Mouse (Mus musculus) testis, adult 2 months (tissue): ENCODE data around the gene Gpr65.

Source experiments
- CTCF ChIP-seq: fragments of 200-500 bp; IDR thresholded peaks from 2 replicates; pipeline ENCODE4 v1.5.1; 2012; ENCODE audit warnings: low read depth, mild to moderate bottlenecking, inconsistent platforms, low read length, moderate library complexity; ENCODE audit not compliant: control insufficient read depth, insufficient read depth, insufficient replicate concordance
- POLR2A ChIP-seq: fragments of 200-500 bp; IDR thresholded peaks from 2 replicates; pipeline ENCODE4 v1.6.1; 2012; ENCODE audit warnings: low read depth, mild to moderate bottlenecking, inconsistent platforms, low read length, moderate library complexity; ENCODE audit not compliant: control insufficient read depth

DNA sequence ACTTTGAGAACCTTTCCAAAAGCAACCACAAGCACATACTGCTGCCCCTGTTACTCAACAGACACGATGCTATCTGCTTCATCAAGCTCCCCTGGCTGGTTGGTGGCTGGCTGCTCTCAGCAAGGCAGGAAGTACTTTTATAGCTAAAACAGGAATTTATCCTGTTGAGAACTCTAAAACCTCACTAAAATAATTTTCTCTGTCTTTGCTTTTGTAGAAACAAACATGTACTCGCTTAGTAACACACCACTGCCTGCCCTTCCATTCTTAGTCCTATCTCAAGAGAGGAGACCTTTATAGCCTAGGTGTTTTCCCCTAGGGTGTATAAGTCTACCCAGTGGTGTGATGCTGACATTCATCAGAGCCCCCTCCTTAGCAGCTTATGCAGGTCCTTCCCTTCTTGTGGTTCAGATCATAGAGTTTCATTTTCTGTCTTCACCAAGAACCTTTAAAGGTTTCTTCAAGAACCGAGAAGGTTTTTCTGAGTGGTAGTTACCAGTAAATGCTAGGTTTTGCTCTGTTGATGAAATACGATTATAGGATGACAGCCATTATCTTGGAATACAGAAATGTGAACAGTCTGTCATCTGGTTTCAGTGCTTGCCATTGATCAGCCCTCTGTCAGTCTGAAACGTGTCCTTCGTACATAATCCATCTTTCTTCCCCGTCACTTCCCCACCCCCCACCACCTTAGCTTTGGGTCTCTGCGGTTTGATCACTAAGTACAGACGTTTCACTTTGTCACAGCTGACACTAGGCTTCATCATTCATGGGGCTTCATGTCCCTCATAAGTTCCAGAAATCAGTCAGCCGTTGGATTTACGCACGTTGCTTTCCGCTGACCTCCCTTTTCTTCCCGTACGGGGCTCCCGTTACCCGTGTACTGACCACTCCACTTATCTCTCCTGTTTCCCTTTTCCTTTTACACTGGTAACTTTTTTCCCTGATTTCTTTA is 1.6 kb downstream of the Gpr65 start:
- TF ChIP-seq CTCF (no peak), POLR2A (no peak)
